Comparison of ENCODE assay signal across 9 mouse cellular contexts in the genomic region with DNA sequence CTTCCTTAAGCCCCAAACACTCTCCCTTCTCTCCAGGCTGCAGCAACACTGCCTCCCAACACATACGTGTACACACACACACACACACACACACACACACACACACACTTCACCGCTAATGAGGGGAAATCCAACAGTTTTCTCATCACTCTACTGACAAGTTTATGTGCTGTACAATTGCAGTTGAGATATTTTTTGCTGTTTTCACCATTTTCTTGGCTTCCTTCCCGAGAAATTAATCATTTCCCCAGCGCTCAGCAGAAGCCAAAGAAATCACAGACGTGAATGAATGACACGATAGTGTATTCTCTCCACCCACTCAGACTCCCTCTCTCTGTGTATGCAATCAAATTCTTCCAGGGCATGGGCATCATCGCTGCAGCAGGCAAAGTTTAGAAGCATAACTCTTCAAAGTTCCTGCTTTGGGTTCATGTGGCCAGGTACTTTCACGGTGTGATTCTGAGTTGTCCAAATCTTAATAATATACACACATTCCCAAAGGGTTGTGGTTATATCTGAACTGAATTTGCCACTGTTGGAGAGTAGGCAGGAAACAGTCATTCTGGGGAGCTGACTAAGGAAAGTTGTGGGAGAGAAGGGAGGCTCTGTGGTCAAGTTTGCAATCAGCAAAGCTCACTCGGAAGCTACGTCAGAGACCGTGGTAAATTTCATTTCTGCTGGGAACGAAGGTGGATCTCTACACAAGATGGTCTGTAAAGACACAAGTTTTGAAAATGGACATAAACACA.
DNase-seq lines count a peak whose midpoint lies in the region; ATAC-seq and TF ChIP-seq lines count a peak whose summit lies in the region.
"Had no signal": no experiment of that assay in that cellular context is flagged by ENCODE, and none has a peak within 500 bp of the region (broad histone marks: within the 10 kb centered on the region; RNA-seq: fewer than 3 reads in every experiment).

No protein-coding gene starts in this region.

- no peak overlapping the region for H3K27ac ChIP-seq in forebrain, embryonic 13.5 days
- H3K27ac ChIP-seq in forebrain, embryonic 12.5 days = no peak overlapping the region
- H3K27ac ChIP-seq in cerebellum, adult 2 months (ENCODE audit: insufficient read depth, low read length) = no peak overlapping the region

- WGBS in forebrain, embryonic 13.5 days = 86% methylated on average over 12 of the region's 12 CpGs
- WGBS in forebrain, embryonic 12.5 days = 89% methylated on average over 12 of the region's 12 CpGs
- 56% methylated on average over 12 of the region's 12 CpGs for WGBS in cerebellum, adult 2 months

- no peak overlapping the region for H3K4me2 ChIP-seq in forebrain, embryonic 13.5 days
- H3K4me2 ChIP-seq in forebrain, embryonic 12.5 days = no peak overlapping the region

- H3K9ac ChIP-seq in forebrain, embryonic 13.5 days = no peak overlapping the region
- no peak overlapping the region for H3K9ac ChIP-seq in forebrain, embryonic 12.5 days

- DNase-seq in 3134 (ENCODE audit: extremely low read depth, insufficient read length, low spot score) = peak; percentile 67
- DNase-seq in frontal cortex, postnatal 36 days (ENCODE audit: low spot score in 2 of 2) = peak; percentile 33 to 51
- DNase-seq in layer of hippocampus, postnatal 36 days = peak; percentile 21 to 24
- no peak for DNase-seq in cerebellum, adult 2 months
- no peak for DNase-seq in natural killer cell, adult 2 months (ENCODE audit: low spot score in 2 of 2)
- DNase-seq: gastrocnemius, postnatal 10 days had no signal

- TF ChIP-seq POLR2A in cerebellum, adult 2 months (IDR thresholded peaks at IDR 0.05; ENCODE audit: borderline replicate concordance, insufficient read depth, low read length) = no peak

- no peak overlapping the region for H3K4me3 ChIP-seq in forebrain, embryonic 13.5 days
- H3K4me3 ChIP-seq in forebrain, embryonic 12.5 days (replicated peaks) = no peak overlapping the region
- no peak overlapping the region for H3K4me3 ChIP-seq in cerebellum, adult 2 months (replicated peaks; ENCODE audit: insufficient read depth, low read depth, low read length)

- H3K27me3 ChIP-seq in forebrain, embryonic 13.5 days = no peaks in the 10 kb centered on the region
- H3K27me3 ChIP-seq in forebrain, embryonic 12.5 days = no peaks in the 10 kb centered on the region
- H3K27me3 ChIP-seq in cerebellum, adult 2 months (ENCODE audit: control insufficient read depth, insufficient read depth, low read length) = no peaks in the 10 kb centered on the region; the same call in 1 of the 2 replicates

- H3K36me3 ChIP-seq in forebrain, embryonic 13.5 days (ENCODE audit: poor library complexity, severe bottlenecking) = no peaks in the 10 kb centered on the region
- no peaks in the 10 kb centered on the region for H3K36me3 ChIP-seq in forebrain, embryonic 12.5 days (replicated peaks)

- TF ChIP-seq CTCF in cerebellum, adult 2 months (IDR thresholded peaks at IDR 0.05; ENCODE audit: borderline replicate concordance, insufficient read depth, low read depth, low read length) = no peak

- peak; percentile 74; the same call in 1 of the 2 replicates for ATAC-seq in forebrain, embryonic 13.5 days
- no peak for ATAC-seq in forebrain, embryonic 12.5 days (ENCODE audit: low FRiP score)
- no peak for ATAC-seq in inflammation-experienced regulatory T-cells, adult 6 months

- H3K4me1 ChIP-seq in forebrain, embryonic 13.5 days = no peaks in the 10 kb centered on the region
- no peaks in the 10 kb centered on the region for H3K4me1 ChIP-seq in forebrain, embryonic 12.5 days
- H3K4me1 ChIP-seq in cerebellum, adult 2 months (ENCODE audit: control insufficient read depth, insufficient read depth, low read length) = no peaks in the 10 kb centered on the region

- no peaks in the 10 kb centered on the region for H3K9me3 ChIP-seq in forebrain, embryonic 13.5 days (replicated peaks)
- H3K9me3 ChIP-seq in forebrain, embryonic 12.5 days = no peaks in the 10 kb centered on the region

Comparison
In these comparisons a context has a peak if more than half of its experiments do, and no peak if none do; other contexts are left out.
1. DNase-seq: peak in 3134 (single experiment), frontal cortex, postnatal 36 days (2 of 2) and layer of hippocampus, postnatal 36 days (2 of 2); none in cerebellum, adult 2 months (0 of 2) and natural killer cell, adult 2 months (0 of 2).